Mouse (Mus musculus): ENCODE data around the gene Cry1.

DNA sequence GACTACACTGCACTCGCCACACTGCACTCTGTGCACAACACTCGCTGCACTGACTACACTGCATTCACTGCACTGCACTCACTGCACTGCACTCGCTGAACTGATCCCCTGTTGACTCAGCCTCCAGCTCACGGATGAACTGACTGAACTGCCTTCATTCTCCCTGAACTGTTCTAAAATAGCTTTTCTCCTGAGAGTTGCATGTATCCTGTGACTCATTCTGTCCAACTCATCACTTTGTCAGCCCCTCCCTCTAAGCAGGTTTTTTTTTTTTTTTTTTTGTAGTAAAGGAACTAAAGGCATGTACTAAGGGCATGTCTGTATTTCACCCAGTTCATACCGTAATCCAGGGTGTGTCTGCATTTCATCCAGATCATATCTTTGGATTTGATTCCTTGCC, 26.8 kb upstream of the Cry1 start:
- TF ChIP-seq POLR2A (IDR thresholded peaks at IDR 0.05; ENCODE audit: low read depth, low read length) (no peak), CTCF (IDR thresholded peaks at IDR 0.05; ENCODE audit: extremely low read depth, insufficient read depth, insufficient read length, insufficient replicate concordance) (no peak)
